Mouse (Mus musculus) brown adipose tissue, adult 24 weeks (tissue): Measurements from ENCODE around the gene Tnni3. TPM values are rescaled to one million over a fixed set of nuclear protein-coding genes. Genes with fewer than 3 reads are reported as not detected.
"Not testable (repeated sequence)": the region's sequence is repeated elsewhere in the genome, so short reads cannot be mapped to it uniquely, and the experiment has no call there.

ENCODE experiments used
- H3K27ac ChIP-seq: fragments of 200-500 bp; replicated peaks from 2 replicates; pipeline ENCODE4 v1.5.1; 2012; ENCODE audit warnings: low read depth, mild to moderate bottlenecking, low read length
- H3K4me1 ChIP-seq: fragments of 200-500 bp; 2 replicates; pipeline ENCODE4 v1.6.1; 2012; ENCODE audit warnings: low read length, mixed read lengths; ENCODE audit not compliant: control insufficient read depth, insufficient read depth, insufficient read length
- H3K4me3 ChIP-seq: fragments of 200-500 bp; 2 replicates; pipeline ENCODE4 v1.5.1; 2012; ENCODE audit warnings: low read depth, mild to moderate bottlenecking, low read length, moderate library complexity; ENCODE audit not compliant: insufficient read depth
- polyA plus RNA-seq: library from polyadenylated mRNA; stranded (reverse); fragments of >200 nt; gene quantifications from 2 replicates; pipeline ENCODE4 v1.2.4, GENCODE M21; 2012; ENCODE audit not compliant: missing spikeins, insufficient read depth, insufficient read length

Tnni3 gene
- not detected in 2 replicates for polyA plus RNA-seq

- not testable (repeated sequence) for H3K27ac ChIP-seq, H3K4me3 ChIP-seq, H3K4me1 ChIP-seq
Measured at GRCm38 (mm10) chr7:4524212-4524922, at the start of gene Tnni3. Gene Tnni3 (minus strand): TSS chr7:4524229.

- not testable (repeated sequence) for H3K4me3 ChIP-seq, H3K4me1 ChIP-seq, H3K27ac ChIP-seq
Measured at GRCm38 (mm10) chr7:4572361-4572760, 48.3 kb upstream of the Tnni3 start.

GRCm38 (mm10) chr7:4562660-4563059 lies 38.6 kb upstream of the Tnni3 start:
- no peak overlapping the region for H3K27ac ChIP-seq
- H3K4me1 ChIP-seq, result no peaks in the 10 kb centered on the region
- no peak overlapping the region for H3K4me3 ChIP-seq

- no peaks in the 10 kb centered on the region for H3K4me1 ChIP-seq
- no peak overlapping the region for H3K27ac ChIP-seq
- no peak overlapping the region for H3K4me3 ChIP-seq
Measured at GRCm38 (mm10) chr7:4557167-4557560, 33.1 kb upstream of the Tnni3 start.

GRCm38 (mm10) chr7:4556256-4557166 lies 32.5 kb upstream of the Tnni3 start:
- Histone ChIP-seq H3K4me1 (no peaks in the 10 kb centered on the region), H3K4me3 (no peak overlapping the region), H3K27ac (no peak overlapping the region)

DNA sequence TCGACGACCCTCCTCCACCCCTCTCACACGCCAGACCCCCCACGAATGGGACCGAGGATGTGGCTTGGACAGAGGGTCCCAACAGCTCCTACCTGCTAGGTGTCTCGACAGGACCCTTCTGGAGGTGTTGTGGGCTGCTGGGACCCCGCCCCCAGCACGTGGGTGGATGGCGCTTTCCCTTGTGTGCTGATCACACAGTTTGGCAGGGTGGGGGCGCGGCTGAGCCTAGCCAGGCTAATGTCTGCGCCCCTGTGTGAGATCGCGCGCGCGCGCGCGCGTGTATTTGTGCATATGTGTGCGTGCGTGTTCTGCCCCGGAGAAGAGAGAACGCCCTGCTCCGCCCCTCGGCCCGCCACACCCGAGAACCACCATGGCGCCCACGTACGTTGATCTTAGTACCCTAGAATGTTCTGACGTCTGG lies 23.2 kb upstream of the Tnni3 start, which contains the start of gene Syt5:
Syt5 (minus strand) TSS at position 321 of the 421 bp plus-strand sequence.
- H3K4me3 ChIP-seq, result no peak within 1 kb of the TSS
- H3K4me1 ChIP-seq, result no peaks in the 10 kb centered on the region

GRCm38 (mm10) chr7:4546591-4547131 lies 22.6 kb upstream of the Tnni3 start:
- Histone ChIP-seq H3K27ac (no peak overlapping the region), H3K4me3 (no peak overlapping the region), H3K4me1 (no peaks in the 10 kb centered on the region)

More for the DNA sequence above, 23.2 kb upstream of the Tnni3 start, which contains the start of gene Syt5:
- H3K27ac ChIP-seq, result no peak within 1 kb of the TSS

DNA sequence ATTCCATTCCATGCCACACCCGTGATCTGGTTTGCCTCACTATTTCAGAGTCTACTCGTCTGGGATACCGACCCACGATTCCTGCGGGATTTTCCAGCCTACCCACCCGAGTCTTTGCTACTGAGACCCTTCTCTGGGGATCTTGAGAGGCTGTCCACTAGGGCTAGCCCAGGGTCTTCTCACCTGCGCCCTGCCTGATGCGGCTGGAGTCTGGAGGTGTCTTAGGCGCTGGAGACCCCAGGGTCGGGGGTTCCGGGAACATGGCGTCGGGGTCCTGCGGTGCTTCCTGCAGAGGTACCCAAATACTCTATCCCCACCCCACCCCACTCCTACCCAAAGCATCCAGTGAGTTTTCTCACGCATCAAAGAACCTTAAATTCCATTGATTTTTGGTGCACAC lies 22.0 kb upstream of the Tnni3 start:
- Histone ChIP-seq H3K27ac (no peak overlapping the region), H3K4me1 (no peaks in the 10 kb centered on the region), H3K4me3 (no peak overlapping the region)

- H3K4me3 ChIP-seq, result no peak overlapping the region
- no peaks in the 10 kb centered on the region for H3K4me1 ChIP-seq
- H3K27ac ChIP-seq, result no peak overlapping the region
Measured at GRCm38 (mm10) chr7:4542013-4542412, 18.0 kb upstream of the Tnni3 start.

DNA sequence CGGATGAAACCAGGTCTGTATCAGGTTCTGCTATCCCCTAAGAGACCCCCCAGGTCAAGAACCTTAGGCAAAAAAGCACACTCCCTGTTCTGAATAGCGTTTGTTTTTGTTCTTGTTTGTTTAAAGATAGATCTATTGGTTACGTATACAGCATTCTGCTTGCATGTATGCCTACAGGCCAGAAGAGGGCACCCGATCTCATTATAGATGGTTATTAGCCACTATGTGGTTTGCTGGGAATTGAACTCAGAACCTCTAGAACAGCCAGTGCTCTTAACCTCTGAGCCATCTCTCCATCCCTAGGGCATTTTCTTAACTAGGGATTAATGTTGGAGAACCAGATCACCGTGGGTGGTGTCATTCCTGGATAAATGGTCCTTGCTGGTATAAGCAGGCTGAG lies 17.3 kb upstream of the Tnni3 start:
- H3K4me1 ChIP-seq, result no peaks in the 10 kb centered on the region
- no peak overlapping the region for H3K4me3 ChIP-seq
- H3K27ac ChIP-seq, result no peak overlapping the region

DNA sequence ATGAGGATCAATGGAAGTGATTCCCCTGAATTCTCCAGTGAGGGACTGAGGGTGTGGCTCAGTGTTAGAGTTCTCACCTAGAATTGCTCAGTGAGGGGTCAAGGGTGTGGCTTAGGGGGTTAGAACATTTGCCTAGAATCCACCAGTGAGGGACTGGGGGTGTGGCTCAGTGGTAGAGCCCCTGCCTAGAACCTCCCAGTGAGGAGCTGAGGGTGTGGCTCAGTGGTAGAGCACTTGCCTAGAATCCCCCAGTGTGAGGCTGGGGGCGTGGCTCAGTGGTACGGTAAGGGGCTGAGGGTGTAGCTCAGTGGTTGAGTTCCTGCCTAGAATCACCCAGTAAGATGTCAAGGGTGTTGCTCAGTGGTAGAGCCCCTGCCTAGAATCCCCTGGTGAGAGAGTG lies 15.0 kb upstream of the Tnni3 start:
- no peak overlapping the region for H3K4me3 ChIP-seq
- H3K4me1 ChIP-seq, result no peaks in the 10 kb centered on the region
- no peak overlapping the region for H3K27ac ChIP-seq

DNA sequence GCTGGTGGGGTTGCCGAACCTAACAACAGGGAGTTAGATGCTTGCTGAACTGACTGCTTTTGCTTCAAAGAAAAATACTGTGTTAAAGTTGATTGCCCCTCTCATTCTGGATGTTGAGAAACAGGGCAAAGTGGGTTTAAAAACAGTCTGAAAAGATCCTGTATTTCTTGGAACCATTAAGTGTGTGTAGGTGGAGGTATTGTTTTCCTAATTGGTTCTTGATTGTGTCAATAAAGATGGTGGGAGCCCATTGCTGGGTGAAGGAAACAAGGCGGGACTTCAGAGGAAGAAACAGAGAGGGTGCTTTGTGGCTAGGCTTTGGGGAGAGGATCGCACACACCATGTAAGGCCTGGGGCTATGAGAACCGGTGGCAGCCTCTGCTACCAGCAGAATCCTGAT lies 13.2 kb upstream of the Tnni3 start:
- Histone ChIP-seq H3K4me3 (no peak overlapping the region), H3K4me1 (no peaks in the 10 kb centered on the region), H3K27ac (no peak overlapping the region)

DNA sequence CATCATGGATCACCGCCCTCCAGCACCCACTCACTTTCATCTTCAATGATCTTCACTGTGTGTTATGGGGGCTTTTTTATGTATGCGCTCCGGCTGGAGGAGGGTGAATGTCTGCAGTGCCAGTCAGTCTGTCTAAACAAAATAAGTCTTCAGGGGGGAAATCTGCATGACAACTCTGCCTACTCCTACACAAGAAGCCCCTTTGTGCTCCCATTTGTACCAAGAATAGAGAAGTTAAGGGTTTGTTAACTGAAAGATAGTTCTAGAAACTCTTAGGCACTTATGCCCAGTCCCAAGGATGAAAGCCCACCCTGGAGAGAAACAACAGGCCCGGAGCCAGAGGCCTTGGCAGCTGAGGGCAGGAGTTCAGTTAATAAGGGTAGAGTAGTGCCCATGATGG lies 12.3 kb upstream of the Tnni3 start:
- no peaks in the 10 kb centered on the region for H3K4me1 ChIP-seq
- H3K27ac ChIP-seq, result no peak overlapping the region
- H3K4me3 ChIP-seq, result no peak overlapping the region

DNA sequence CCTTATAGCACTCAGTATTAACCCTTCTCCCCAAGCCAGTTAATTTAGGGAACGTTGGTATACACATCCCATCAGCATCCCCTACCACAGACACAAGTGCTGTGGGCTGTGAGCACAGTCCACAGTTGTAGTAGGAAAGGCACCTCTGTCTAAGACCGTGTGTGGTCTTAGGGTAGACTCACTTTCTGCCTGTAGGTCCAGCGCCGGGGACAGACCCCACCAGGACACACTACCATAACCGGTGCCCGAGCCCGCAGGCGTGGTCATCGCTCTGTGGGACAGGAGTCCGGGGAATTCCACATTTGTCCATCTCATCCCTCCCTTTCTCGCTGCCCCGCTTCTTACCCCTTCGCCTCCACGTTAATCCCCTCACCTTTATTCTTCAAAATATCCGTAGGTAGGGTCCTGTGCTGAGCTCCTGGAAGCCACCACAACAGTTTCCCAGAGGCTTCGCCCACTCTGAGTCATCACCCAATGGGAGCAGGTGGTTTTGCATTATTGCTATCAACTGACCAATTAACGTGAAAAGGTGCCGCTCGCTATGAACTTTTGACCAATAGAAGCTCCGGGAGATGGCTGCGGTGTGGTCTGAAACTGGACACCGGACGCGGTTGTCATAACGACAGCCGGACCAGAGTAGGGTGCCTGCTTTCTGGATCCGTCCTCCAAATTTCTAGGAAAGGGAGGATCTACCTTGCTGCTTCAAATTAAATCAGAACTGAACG lies 8.1 kb upstream of the Tnni3 start, which contains the start of gene Dnaaf3:
Dnaaf3 (minus strand) TSS at position 449 of the 725 bp plus-strand sequence.
- H3K4me3 ChIP-seq, result peak within 1 kb of the TSS; percentile 44
- no peak within 1 kb of the TSS for H3K27ac ChIP-seq
- H3K4me1 ChIP-seq, result no peaks in the 10 kb centered on the region

DNA sequence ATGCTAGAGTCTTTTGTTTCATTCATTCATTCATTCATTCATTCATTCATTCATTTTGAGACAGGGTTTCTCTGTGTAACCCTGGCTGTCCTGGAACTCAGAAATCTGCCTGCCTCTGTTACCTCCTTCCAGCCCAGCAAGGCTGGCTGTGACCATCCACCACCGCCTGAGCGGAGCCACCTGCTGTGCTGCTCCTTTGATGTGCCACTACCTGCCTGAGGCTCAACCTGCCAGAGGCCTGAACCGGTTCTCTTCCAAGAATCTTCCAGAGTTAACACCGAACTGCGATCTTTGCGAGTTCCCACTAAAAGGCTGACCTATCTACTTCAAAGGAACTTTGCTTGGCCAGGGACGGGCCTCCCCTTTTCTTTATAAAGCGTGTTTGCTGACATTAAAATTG lies 6.1 kb upstream of the Tnni3 start:
- H3K4me1 ChIP-seq, H3K4me3 ChIP-seq, H3K27ac ChIP-seq: not testable (repeated sequence)
